ENCODE assay signal across 1 mouse cellular context in the genomic region with DNA sequence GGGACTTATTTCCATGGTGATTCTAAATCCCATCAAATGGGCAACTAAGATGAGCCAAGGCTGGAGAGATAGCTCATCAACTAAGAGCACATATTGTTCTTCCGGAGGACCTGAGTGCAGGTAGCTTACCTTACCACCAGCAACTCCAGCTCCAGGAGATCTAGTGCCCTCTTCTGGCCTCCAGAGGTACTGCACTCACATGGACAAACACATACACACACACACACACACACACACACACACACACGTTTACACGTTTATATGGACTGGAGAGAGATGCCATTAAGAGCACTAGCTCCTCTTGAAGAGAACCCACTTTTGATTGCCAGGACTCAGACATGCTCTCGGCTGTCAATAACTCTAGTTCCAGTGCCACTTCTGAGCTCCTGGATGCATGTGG.
TF ChIP-seq lines count a peak whose summit lies in the region.

No protein-coding gene starts in this region.

TF ChIP-seq in CH12.LX, 34 proteins besides CTCF, POLR2A, EP300 and RAD21 (continued from another document):
- TF ChIP-seq ZC3H11A (IDR thresholded peaks at IDR 0.05; ENCODE audit: low read depth, low read length) = no peak
- TF ChIP-seq ETS1 (conservative IDR thresholded peaks at IDR 0.05; ENCODE audit: low read depth, low read length) = no peak
- no peak for TF ChIP-seq JUND (conservative IDR thresholded peaks at IDR 0.05; ENCODE audit: low read depth, low read length)
- no peak for TF ChIP-seq MYC (IDR thresholded peaks at IDR 0.05; ENCODE audit: low read depth, low read length)
- TF ChIP-seq TBP (conservative IDR thresholded peaks at IDR 0.05; ENCODE audit: low read depth, low read length) = no peak
- no peak for TF ChIP-seq ZNF384 (IDR thresholded peaks at IDR 0.05; ENCODE audit: low read depth, low read length)
- TF ChIP-seq UBTF (IDR thresholded peaks at IDR 0.05; ENCODE audit: low read depth, low read length) = no peak
- no peak for TF ChIP-seq USF1 (IDR thresholded peaks at IDR 0.05; ENCODE audit: low read depth, low read length)
- TF ChIP-seq NELFE (IDR thresholded peaks at IDR 0.05; ENCODE audit: low read depth, low read length) = no peak
- TF ChIP-seq ELF1 (IDR thresholded peaks at IDR 0.05; ENCODE audit: low read depth, low read length) = no peak
TF ChIP-seq in CH12.LX: peak in this region for 0.
